Mouse (Mus musculus) right cerebral cortex, postnatal 10 days (tissue): ENCODE measurements at regions not wholly inside any gene's neighbourhood (a gene's known extent, or its start where the extent isn't known, plus 50 kb on each side); places are given as distances from the start of the nearest gene placed in this dataset.

Experiments
- DNase-seq, 2 experiments: peaks; one replicate each; pipeline ENCODE4 v3.0.0; 2021; ENCODE audit warnings: low spot score in 2 of 2

- no peak for DNase-seq
Observed at GRCm38 (mm10) chr2:50932936-50933335, 216.0 kb downstream of the Rnd3 start.

GRCm38 (mm10) chr2:50921002-50921401 lies 227.9 kb downstream of the Rnd3 start:
- DNase-seq: no peak

GRCm38 (mm10) chr2:50916323-50917221 lies 232.3 kb downstream of the Rnd3 start:
- DNase-seq: peak; percentile 38 to 60

- no peak for DNase-seq
Observed at GRCm38 (mm10) chr2:50915149-50915548, 233.8 kb downstream of the Rnd3 start.

GRCm38 (mm10) chr2:50914176-50914575 lies 234.7 kb downstream of the Rnd3 start:
- DNase-seq: no peak

- DNase-seq: no peak
Observed at GRCm38 (mm10) chr2:50908762-50909161, 240.1 kb downstream of the Rnd3 start.

GRCm38 (mm10) chr2:50902701-50903100 lies 246.2 kb downstream of the Rnd3 start:
- no peak for DNase-seq

GRCm38 (mm10) chr2:50902220-50902619 lies 246.7 kb downstream of the Rnd3 start:
- peak in 1 of 2 experiments; percentile 22 for DNase-seq

- DNase-seq: no peak
Observed at GRCm38 (mm10) chr2:50888992-50889391, 259.9 kb downstream of the Rnd3 start.

- no peak for DNase-seq
Observed at GRCm38 (mm10) chr2:50887954-50888353, 261.0 kb downstream of the Rnd3 start.

- peak in 1 of 2 experiments; percentile 19 for DNase-seq
Observed at GRCm38 (mm10) chr2:50885924-50886315, 263.0 kb downstream of the Rnd3 start.

GRCm38 (mm10) chr2:50885280-50885923 lies 263.5 kb downstream of the Rnd3 start:
- DNase-seq: no peak

GRCm38 (mm10) chr2:50881514-50882038 lies 267.3 kb downstream of the Rnd3 start:
- DNase-seq: no peak

- DNase-seq: no peak
Observed at GRCm38 (mm10) chr2:50880806-50881205, 268.1 kb downstream of the Rnd3 start.

GRCm38 (mm10) chr2:50877716-50878115 lies 271.2 kb downstream of the Rnd3 start:
- no peak for DNase-seq

- no peak for DNase-seq
Observed at GRCm38 (mm10) chr2:50875072-50875471, 273.8 kb downstream of the Rnd3 start.

GRCm38 (mm10) chr2:50853538-50854244 lies 295.2 kb downstream of the Rnd3 start:
- DNase-seq: no peak

- no peak for DNase-seq
Observed at GRCm38 (mm10) chr2:50852413-50852919, 296.4 kb downstream of the Rnd3 start.

- DNase-seq: no peak
Observed at GRCm38 (mm10) chr2:50850071-50850470, 298.8 kb downstream of the Rnd3 start.

GRCm38 (mm10) chr2:50841881-50842280 lies 307.0 kb downstream of the Rnd3 start:
- no peak for DNase-seq

GRCm38 (mm10) chr2:50835511-50836320 lies 313.2 kb downstream of the Rnd3 start:
- DNase-seq: no peak
